Mouse (Mus musculus) splenic B cell, adult 2 months (primary cell): ENCODE data around the gene Gdf11.

Experiments used
- DNase-seq: peaks from one replicate; pipeline ENCODE4 v3.0.0-alpha.2; 2011; ENCODE audit warnings: low read depth, low spot score
- H3K27me3 ChIP-seq: 2 replicates; pipeline ENCODE4 v1.6.1; 2012; ENCODE audit warnings: mild to moderate bottlenecking, low read length, moderate library complexity, mixed read lengths; ENCODE audit not compliant: control insufficient read depth, poor library complexity, insufficient read depth, severe bottlenecking
- H3K36me3 ChIP-seq: 2 replicates; pipeline ENCODE4 v1.6.1; 2012; ENCODE audit warnings: mild to moderate bottlenecking, low read length, moderate library complexity, mixed read lengths; ENCODE audit not compliant: control insufficient read depth, poor library complexity, insufficient read depth, severe bottlenecking

Gene Gdf11

DNA sequence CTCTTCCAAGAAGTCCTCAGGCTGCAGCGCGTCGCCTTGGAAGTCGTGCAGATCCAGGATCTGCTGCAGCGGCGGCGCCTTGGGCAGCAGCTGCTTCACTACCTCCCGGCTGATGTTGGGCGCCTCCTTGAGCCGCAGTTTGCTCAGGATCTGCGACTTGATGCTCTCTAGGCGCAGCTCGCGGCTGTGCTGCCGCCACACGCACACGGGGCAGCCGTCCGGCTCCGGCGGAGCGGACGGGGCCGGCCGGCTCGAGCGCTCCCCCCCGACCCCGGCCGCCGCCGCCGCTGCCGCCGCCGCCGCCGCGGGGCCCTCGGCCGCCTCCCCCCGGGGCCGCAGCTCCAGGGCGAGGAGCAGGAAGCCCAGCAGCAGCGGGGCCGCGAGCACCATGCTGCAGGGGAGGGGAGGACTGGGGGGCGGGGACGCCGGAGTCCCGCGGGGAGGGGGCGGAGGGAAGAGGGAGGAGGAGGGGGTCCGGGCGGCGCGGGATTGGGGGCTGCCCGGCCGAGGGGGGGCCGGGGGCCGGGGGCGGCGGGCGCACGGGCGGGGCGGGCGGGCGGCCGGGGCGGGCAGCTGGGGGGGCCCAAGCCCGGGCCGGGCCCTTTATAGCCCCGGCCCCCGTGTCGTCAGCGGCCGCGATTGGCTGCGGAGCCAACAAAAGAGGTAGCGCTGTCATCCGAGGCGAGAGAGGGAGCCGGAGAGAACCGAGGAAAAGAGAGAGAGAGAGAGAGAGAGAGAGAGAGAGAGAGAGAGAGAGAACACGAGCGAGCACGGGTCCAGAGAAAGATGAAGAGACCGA, at the start of gene Gdf11:
TSS of gene Gdf11 (minus strand) at position 423 of the 799 bp plus-strand sequence.
- DNase-seq = peak; percentile 72
- H3K36me3 ChIP-seq = peaks cover 3% of the 10 kb centered on the region

DNA sequence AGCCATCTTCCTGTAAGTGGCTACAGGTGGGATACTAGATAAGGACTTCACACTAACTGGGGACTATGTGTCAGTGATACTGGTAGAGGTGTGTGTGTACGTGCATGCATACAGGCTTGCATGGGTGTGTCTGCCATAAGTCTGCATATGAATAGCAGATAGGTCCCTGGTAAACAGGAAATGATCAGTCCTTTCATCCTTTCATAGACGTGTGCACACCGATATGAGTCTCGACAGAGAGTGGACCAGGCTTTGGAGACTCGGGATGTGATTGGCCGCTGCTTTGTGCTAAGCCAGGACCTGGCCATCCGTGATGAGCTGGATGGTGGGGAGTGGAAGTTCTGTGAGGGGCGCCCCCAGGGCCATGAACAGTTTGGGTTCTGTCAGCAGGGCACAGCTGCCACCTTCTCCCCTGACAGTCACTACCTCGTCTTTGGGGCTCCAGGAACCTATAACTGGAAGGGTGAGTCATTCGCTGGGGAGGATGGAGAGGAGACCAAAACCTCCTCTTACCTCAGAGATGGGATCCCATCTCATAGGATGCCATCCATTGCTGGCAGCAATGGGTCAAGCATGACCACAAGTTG, 49.0 kb upstream of the Gdf11 start:
- DNase-seq = no peak
- Histone ChIP-seq H3K36me3 (no peaks in the 10 kb centered on the region), H3K27me3 (no peaks in the 10 kb centered on the region; the same call in 1 of the 2 replicates)

More for the DNA sequence above, at the start of gene Gdf11:
- H3K27me3 ChIP-seq = peaks cover 4% of the 10 kb centered on the region

DNA sequence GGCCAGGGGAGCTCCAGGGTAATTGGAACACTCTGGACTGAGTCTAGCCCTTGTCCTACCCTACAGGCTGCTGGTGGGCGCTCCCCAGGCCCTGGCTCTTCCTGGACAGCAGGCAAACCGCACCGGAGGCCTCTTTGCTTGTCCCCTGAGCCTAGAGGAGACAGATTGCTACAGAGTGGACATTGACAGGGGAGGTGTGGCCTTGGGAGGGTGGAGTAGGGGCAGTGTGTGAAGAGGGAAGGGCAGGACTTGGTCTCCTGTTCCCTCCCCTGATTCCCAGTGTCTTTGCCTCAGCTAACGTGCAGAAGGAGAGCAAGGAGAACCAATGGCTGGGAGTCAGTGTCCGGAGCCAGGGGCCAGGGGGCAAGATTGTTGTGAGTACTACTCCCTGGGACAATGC, 47.5 kb upstream of the Gdf11 start:
- Histone ChIP-seq H3K36me3 (no peaks in the 10 kb centered on the region), H3K27me3 (no peaks in the 10 kb centered on the region; the same call in 1 of the 2 replicates)
- DNase-seq = no peak

DNA sequence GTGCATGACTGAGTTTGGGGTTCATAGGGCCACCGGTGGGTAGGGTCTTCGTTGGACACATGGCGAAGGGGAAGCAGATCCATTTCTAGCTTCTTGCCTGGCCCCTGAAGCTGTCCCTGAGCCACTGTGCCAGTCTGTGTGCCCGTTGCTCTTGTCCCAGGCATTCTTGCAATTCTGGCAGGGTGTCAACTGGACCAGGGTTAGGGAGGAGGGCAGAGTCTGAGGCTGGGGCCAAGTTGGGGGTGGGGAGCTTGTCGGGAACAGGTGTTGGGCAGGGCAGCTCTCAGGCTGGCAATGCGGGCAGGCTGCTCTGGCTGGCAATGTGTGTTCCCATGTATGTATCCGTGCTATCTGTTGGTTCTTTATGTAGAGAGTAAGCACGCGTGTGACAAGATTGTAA, 46.9 kb upstream of the Gdf11 start:
- no peaks in the 10 kb centered on the region for H3K36me3 ChIP-seq
- no peaks in the 10 kb centered on the region; the same call in 1 of the 2 replicates for H3K27me3 ChIP-seq
- DNase-seq = no peak

DNA sequence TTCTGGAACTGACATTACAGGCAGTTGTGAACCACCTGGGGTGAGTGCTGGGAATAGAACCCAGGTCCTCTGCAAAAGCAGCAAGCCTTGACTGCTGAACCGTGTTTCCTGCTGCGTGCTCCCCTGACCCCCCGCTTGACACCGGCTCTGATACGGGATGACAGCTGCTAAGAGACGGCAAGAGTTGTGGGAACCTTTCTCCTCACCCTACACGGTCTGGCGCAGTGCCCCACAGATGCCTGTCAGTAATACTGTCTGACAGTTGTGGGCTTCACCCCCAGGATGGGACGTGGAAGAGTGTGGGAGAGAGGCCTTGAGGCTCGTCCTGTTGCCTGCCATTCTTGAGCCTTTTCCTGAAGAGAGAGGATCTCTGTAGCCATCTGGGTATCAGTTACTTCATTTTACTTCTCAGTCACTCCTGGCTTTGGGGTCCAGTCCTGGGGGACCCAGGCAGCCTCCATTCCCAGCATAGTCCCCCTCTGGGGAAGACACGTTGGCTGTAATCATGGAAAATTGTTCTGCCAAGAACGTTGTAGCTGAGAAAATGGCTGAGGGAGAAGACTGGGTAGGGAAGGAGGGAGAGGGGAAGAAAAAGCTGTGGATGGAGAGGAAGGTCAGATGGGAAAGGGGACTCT, 46.4 kb upstream of the Gdf11 start:
- H3K36me3 ChIP-seq = no peaks in the 10 kb centered on the region
- no peaks in the 10 kb centered on the region; the same call in 1 of the 2 replicates for H3K27me3 ChIP-seq
- no peak for DNase-seq

DNA sequence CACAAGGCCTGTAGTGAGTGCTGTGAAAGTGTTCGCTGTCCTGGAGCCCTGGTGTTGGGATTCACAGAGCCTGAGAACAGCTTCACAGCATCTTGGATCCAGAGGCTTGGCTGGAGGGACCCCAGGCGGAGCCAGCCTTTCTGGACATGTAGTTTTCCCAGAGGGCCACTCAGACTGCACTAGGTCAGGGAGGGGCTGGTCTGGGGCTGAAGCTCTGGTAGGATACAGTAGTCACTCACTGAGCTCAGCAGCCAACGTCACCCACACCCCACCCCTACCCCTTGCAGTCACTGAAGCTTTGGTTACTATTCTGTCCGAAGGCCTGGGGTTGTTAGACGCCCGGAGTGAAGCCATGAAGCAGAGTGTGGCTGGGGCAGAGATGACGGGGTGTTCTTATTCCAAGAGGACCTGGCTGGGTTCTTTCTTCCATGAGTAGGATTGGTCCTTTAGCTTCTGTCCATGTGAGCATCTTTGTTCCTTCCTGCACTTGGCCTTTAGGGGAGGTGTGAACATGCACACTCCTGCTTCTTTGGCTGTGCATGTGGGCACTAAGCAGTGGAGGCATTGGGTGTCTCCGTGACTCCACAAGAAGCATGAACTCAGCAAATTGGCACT, 44.4 kb upstream of the Gdf11 start:
- no peak for DNase-seq
- no peaks in the 10 kb centered on the region; the same call in 1 of the 2 replicates for H3K27me3 ChIP-seq

DNA sequence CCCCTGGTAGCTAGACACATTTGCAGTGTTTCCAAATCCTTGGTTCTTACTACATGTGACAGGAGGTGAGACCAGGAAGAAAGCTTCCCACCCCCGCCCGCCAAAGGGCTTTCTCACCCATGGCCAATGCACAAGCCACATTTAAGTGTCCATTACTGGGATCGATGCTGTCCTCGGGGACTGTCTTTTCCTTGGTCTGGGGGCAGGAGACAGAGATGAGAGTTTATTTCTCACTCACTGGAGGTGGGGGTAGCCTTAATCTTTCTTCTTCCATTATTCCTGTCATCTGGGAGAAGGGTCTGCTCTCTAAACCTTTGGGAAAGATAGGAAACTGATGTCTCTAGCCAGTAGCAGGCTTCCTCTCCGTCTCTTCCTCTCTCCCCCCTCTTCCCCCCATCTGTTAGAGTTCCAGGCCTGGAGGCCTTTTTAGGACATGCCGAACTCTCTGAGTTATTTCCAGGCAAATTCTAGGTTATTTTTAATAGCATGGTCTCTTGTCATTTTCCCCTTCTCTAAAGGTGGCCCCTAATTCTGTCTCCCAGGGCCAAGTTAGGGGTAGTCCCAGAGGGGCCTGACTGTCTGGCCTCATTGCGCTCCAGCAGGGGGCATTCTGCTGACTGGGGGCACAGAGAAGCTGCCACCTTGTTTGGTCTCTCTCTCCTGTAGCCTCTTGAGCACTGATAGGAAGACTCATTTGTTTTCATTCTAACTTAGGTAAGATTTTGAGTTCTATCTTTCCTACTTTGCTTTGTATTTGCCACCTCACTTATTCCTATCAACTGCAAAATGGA, 43.7 kb upstream of the Gdf11 start:
- no peak for DNase-seq
- H3K27me3 ChIP-seq = no peaks in the 10 kb centered on the region; the same call in 1 of the 2 replicates
- H3K36me3 ChIP-seq = no peaks in the 10 kb centered on the region

More for the DNA sequence above, 44.4 kb upstream of the Gdf11 start:
- H3K36me3 ChIP-seq = no peaks in the 10 kb centered on the region

DNA sequence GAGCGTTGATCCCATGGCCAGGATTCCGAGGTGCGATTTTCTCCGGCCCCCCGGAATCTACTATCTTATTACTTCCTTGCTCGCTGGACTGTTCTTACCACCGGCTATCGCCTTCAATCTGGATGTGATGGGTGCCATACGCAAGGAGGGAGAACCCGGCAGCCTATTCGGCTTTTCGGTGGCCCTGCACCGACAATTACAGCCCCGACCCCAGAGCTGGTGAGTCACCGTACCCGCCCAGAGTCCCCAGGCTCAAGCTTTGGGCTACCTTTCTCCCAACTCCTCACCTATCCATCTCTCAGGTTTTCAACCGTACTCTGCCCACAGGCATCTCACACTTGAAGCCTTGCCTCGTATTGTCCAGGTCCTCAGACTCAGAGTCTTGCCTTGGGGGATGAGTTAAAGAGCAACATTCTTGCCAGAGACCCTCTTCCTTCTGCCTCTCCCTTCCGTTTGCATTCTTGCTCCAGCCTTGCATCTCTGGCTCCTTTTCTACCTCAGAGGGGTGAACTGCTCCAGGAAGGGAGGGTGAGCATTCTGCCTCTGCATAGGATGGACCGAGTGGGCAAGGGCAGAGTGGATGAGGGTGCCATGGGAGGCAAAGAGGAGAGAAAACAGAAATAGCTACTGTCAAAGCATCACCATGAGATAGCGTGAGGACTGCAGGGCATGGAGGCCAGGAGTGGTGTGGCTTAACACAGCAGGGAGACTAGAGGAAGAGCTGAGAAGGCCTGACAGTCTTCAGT, 42.6 kb upstream of the Gdf11 start:
- H3K27me3 ChIP-seq = no peaks in the 10 kb centered on the region; the same call in 1 of the 2 replicates
- no peak for DNase-seq
- no peaks in the 10 kb centered on the region for H3K36me3 ChIP-seq

DNA sequence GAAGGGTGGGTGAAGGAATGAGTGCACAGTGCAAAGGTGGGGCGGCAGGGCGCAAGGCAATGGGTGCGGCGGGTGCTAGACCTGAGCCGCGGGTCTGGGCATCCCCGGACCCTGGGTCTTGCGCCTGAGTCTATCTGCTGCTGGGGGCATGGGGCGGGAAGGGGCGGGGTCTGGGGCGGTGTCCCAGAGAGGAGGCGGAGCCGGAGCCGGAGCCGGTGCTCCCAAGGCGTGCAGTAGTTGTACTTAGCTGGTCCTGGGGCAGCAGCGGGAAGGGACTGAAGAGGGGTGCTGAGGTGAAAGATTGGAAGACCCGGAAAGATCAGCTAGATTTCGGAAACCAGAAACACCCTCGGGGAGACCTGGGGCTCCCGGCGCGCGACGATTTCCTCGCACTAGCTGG, 42.1 kb upstream of the Gdf11 start, which contains the start of gene Itga7:
TSS of gene Itga7 (plus strand) at position 245 of the 400 bp plus-strand sequence.
- peak; percentile 30 for DNase-seq
- no peaks in the 10 kb centered on the region for H3K36me3 ChIP-seq

DNA sequence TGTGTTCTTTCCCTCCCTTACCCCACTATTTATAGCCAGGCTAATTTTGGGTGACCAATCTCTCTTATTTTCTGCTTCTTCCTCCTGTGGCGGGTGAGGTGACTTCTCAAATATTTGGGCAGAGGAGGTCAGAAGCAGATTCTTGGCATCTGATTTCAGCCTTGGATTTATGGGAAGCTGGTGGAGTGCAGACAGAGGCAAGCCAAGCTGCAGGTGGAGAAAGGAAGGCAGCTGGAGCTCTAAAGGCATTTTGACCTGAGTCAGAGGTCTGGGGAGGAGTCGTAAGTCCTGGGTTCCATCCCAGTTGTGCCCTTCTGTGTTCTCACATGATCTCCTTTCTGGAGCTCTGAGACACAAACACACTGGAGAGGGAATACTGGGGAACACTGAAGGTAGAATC, 39.9 kb upstream of the Gdf11 start:
- DNase-seq = no peak
- no peaks in the 10 kb centered on the region; the same call in 1 of the 2 replicates for H3K27me3 ChIP-seq
- no peaks in the 10 kb centered on the region for H3K36me3 ChIP-seq

More for the DNA sequence above, 42.1 kb upstream of the Gdf11 start, which contains the start of gene Itga7:
- no peaks in the 10 kb centered on the region; the same call in 1 of the 2 replicates for H3K27me3 ChIP-seq

DNA sequence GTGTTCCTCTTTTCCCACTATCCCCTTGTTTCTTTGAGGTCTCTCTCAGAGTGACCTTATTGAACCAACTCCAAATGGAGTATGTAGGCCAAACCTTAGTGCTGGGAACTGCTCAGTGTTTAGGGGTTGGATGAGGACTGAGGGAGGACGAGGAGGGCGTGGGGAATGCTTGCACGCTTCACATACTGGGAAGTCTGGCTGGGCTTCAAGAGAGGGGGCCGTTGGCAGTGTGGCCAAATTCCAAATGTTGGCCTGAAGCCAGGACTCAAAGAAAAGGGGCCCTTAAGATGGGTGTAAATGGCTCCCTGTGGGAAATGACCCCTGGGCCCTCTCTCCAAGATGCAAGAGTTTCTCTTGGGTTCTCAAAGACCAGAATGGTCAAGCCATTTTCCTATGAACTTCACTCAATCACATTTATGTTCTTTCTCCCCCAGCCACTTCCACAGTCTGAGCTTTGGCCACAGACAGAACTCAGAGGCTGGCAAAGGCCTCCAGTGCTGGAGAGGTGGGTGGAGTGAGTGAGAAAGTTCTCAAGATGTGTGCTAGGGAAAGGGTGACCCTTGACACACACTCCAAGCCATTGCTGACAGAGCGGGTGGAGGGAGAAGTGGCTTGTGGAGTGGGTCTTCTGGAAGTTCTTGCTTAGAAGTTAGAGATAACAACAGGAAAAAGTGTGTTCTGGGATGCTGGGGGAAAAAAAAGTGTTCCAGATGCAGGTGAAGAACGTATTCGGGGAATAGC, 38.3 kb upstream of the Gdf11 start:
- no peaks in the 10 kb centered on the region for H3K36me3 ChIP-seq
- no peak for DNase-seq
- no peaks in the 10 kb centered on the region for H3K27me3 ChIP-seq

DNA sequence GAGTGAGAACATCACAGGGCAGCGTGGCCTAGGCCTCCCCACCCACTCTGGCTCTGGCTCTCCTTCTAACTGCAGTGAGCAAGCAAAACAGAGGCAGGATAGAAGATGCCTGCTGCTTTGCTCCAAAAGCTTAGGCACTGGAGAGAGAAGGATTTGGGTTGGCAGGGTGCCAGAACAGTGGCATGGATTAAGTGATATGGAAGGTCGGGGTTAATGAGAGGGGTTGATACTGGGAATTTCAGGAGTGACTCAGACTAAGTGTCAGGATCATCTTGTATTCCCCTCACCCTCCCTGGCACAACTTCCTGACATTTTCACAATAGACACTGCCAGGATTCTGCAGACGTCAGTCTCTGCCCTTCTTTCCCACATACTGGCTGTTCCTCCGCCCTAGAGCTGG, 36.8 kb upstream of the Gdf11 start:
- no peak for DNase-seq
- no peaks in the 10 kb centered on the region for H3K36me3 ChIP-seq
- no peaks in the 10 kb centered on the region for H3K27me3 ChIP-seq

DNA sequence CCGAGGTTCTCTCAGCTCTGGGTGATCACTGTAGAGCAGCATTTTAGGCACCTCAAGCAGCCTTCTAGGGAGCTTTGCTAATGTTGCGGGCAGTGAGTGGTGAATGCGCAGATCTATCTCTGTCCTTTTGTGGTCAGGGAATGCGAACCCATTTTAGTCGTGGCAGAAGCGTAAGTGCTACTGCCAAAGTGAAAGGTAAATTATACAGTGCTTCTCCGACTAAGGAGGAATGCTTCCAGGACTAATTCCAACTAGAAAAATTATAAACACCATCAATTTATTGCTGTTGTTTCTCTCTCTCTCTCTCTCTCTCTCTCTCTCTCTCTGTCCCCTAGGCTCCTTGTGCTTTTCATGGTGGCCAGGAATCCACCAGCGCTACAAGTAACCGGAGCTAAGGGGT, 32.4 kb upstream of the Gdf11 start, which contains the start of gene Bloc1s1:
TSS of gene Bloc1s1 (minus strand) at position 101 of the 400 bp plus-strand sequence.
- Histone ChIP-seq H3K27me3 (no peaks in the 10 kb centered on the region), H3K36me3 (no peaks in the 10 kb centered on the region; the same call in 1 of the 2 replicates)
- DNase-seq = no peak
